Mouse (Mus musculus): ENCODE results near the gene Mdga1.

Gene Mdga1

GRCm38 (mm10) chr17:29798151-29798550 is 171.7 kb downstream of the Mdga1 start:
- WGBS = 62% methylated on average over 10 of the region's 10 CpGs

GRCm38 (mm10) chr17:29796787-29797186 is 173.1 kb downstream of the Mdga1 start:
- 40% methylated on average over 9 of the region's 9 CpGs for WGBS

- WGBS = 6% methylated on average over 7 of the region's 7 CpGs
Observed at GRCm38 (mm10) chr17:29796086-29796485, 173.8 kb downstream of the Mdga1 start.

- 7% methylated on average over 23 of the region's 23 CpGs for WGBS
Observed at GRCm38 (mm10) chr17:29795050-29795770, 174.7 kb downstream of the Mdga1 start.

GRCm38 (mm10) chr17:29791531-29792050 is 178.3 kb downstream of the Mdga1 start:
- WGBS = 74% methylated on average over 9 of the region's 9 CpGs

- WGBS = 58% methylated on average over 12 of the region's 12 CpGs
Observed at GRCm38 (mm10) chr17:29790231-29790740, 179.6 kb downstream of the Mdga1 start.

GRCm38 (mm10) chr17:29789715-29790114 is 180.2 kb downstream of the Mdga1 start:
- WGBS = 73% methylated on average over 9 of the region's 9 CpGs

GRCm38 (mm10) chr17:29788573-29788972 is 181.3 kb downstream of the Mdga1 start:
- 76% methylated on average over 10 of the region's 10 CpGs for WGBS

- 75% methylated on average over 9 of the region's 9 CpGs for WGBS
Observed at GRCm38 (mm10) chr17:29784820-29785219, 185.1 kb downstream of the Mdga1 start.

- 86% methylated on average over 4 of the region's 4 CpGs for WGBS
Observed at GRCm38 (mm10) chr17:29781472-29781871, 188.4 kb downstream of the Mdga1 start.

- 51% methylated on average over 8 of the region's 8 CpGs for WGBS
Observed at GRCm38 (mm10) chr17:29778021-29778420, 191.9 kb downstream of the Mdga1 start.
